Mouse (Mus musculus) 3134 (cell line): ENCODE measurements around the gene Nt5dc2.

Source experiments
- DNase-seq: peaks from one replicate; pipeline ENCODE4 v3.0.0-alpha.2; 2011; ENCODE audit warnings: low spot score; ENCODE audit not compliant: insufficient read length; ENCODE audit errors: extremely low read depth

Nt5dc2 gene

GRCm38 (mm10) chr14:31166827-31167226 is 36.0 kb downstream of the Nt5dc2 start:
- no peak for DNase-seq

GRCm38 (mm10) chr14:31168425-31168824 is 37.6 kb downstream of the Nt5dc2 start, which contains the start of gene Stab1:
Gene Stab1, minus strand, starts transcription at chr14:31168641.
- no peak for DNase-seq

DNA sequence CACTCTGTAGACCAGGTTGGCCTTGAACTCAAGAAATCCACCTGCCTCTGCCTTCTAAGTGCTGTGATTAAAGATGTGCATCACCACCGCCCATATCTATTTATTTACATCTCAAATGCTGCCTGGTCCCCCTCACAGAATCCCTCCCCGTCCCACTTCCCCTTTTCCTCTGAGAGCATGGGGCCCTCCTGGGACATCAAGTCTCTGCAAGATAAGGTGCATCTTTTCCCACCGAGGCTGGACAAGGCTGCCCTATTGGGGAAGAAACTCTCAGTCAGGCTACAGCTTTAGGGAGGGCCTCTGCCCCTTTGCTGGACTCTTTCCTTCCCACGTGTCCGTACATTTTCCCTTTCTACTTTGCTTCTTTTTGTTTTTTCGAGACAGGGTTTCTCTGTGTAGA is 38.7 kb downstream of the Nt5dc2 start:
- DNase-seq = no peak

DNA sequence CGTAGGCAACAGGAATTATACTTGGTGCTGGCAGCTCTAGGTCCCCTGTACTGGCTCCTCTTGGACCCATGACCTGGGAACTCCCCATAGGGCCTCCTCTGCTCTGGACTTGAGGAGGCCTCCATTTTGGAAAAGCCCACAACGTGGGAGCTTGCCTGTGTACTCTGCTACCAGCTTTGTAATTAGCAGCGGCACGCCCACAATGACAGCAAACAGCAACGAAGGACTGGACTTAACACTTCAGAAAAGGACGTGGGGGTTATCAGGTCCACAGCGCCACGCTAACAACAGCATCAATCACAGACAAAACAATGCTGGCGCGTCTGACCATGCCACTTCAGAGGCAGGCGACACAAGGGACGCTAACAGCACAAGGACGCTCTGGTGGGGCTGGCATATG is 40.1 kb downstream of the Nt5dc2 start:
- DNase-seq = no peak

GRCm38 (mm10) chr14:31171386-31171785 is 40.5 kb downstream of the Nt5dc2 start:
- DNase-seq = no peak

GRCm38 (mm10) chr14:31171821-31172220 is 41.0 kb downstream of the Nt5dc2 start:
- DNase-seq = no peak

DNA sequence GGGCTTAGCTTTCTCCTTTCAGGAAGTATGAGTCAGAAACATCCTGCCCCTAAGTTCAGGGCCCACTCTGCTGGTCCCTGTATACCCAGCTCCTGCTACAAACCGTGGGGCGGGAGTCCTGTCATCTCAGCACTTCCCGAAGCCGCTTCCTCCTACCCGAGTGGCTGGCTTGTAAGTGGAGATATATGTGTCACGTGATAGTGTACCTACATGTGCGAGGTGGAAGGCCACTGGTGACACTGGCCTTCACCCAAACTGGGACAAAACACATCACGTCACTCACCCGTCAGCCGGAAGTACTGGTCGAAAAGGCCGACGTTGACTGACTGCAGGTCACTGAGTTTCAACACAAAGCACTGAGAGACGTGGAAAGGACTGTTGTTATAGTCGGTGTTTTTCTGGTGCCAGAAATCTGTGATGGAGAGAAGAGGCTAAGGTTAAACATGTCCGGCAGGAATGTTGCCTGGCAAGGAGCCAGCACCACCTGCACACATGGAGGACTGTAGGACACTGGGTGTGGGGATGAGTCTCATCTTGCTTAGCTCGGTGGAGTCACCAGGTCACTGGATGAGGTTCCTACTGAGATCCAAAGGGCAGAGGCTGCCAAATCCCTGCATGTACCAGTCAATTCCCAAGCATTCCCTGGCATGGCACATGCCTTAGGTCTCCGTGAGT is 42.1 kb downstream of the Nt5dc2 start:
- DNase-seq = no peak

GRCm38 (mm10) chr14:31173537-31173936 is 42.7 kb downstream of the Nt5dc2 start:
- no peak for DNase-seq

DNA sequence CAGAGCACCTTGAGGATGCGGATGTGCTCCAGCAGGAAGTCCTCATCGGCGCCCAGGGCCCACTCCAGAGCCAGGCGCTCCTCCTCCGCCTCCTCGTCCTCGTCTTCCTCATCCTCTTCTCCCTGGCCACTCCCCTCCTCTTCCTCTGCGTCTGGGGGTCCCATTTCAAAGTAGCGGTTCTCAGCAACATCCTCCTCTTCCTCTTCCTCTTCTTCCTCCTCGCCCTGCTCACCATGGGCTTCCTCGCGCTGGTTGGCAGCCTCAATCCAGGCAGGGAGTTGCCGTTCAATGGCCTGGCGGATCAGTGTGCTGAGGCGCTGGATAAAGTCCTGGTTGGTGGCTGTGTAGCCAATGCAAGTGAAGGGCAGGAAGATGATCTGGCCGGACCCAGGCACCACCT is 46.4 kb downstream of the Nt5dc2 start:
- no peak for DNase-seq

DNA sequence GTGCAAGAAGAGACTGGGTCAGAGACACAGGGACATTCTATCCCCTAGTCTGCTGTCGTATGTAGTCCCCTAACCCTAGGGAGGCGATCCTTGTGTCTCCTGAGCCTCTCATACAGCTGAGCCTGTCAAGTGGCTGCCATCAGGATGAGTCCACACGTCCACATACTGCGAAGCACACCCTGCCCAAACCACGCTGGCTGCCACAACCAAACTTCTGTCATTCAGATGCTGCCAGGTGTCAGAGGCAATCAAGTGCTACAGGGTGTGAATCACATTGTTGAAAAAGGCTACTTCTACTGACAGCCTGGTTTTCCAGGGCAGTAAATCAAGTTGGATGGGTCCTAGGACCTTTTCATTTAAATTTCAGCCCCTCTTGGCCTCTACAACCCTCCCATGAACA is 46.9 kb downstream of the Nt5dc2 start:
- no peak for DNase-seq

DNA sequence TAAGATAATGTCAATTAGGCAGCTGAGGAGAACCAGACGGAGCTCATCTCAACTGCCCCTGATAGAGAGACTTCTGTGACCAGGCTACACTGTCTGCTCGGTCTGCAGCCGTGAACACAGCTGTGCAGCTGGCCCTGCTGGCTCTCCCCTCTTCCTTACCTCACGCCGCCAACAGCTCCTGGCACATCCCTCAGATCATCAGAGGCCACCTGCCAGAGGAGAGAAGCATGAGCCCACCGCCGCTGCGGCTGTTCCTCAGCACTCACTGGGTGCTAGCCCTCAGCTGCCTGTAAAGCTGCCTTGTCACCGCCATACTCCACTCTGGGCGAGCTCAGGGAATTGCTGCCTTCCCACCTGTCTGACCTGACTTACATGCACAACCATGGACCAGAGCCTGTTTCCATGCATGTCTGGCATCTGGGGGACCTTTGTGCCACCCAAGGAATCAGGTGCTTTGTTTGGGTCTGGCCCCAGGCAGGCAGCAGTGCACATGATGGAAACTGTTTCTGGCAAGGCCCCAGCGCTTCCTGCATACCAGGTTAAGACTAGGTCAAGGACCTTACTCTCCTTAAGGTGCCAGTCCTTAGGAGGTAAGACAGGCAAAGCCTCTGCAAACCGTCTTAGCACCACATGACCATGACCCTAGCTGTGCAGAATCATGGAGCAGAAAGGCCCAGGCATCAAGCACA is 49.0 kb downstream of the Nt5dc2 start:
- no peak for DNase-seq

- no peak for DNase-seq
Measured at GRCm38 (mm10) chr14:31181512-31181911, 50.7 kb downstream of the Nt5dc2 start.

DNA sequence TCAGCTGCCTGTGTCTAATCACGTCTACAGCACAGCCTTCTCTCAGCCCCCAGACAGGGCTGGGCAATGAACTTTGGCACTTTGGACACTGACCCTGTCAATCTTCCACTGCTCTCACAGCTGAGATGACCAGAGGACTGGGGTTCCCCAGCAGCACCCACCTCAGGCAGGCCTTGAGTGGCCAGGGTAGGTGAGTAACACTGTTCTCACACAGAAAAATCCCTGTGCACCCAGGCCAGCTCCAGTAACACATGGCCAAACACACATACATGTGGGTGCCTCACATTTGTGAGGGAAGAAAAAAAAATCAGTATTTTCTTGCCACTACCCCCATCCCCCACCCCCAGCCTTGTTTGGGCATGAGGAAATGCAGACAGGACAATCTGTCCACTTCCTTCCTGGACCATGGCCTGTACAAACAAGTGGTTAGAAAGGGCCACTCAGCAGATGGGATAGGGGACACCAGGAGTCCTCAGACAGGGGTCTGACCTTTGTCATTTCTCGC is 52.0 kb downstream of the Nt5dc2 start:
- DNase-seq = no peak

GRCm38 (mm10) chr14:31183541-31183940 is 52.7 kb downstream of the Nt5dc2 start:
- no peak for DNase-seq

GRCm38 (mm10) chr14:31184195-31184594 is 53.3 kb downstream of the Nt5dc2 start:
- no peak for DNase-seq

- DNase-seq = no peak
Measured at GRCm38 (mm10) chr14:31186656-31187055, 55.8 kb downstream of the Nt5dc2 start.
